Mouse (Mus musculus) ES-E14 (cell line): ENCODE results near the gene Asns. TPM values are rescaled to one million over a fixed set of nuclear protein-coding genes. Genes with fewer than 3 reads are reported as not detected.
"Not testable (repeated sequence)": the region's sequence is repeated elsewhere in the genome, so short reads cannot be mapped to it uniquely, and the experiment has no call there.

Experiments
- DNase-seq: peaks from one replicate; pipeline ENCODE4 v3.0.0-alpha.2; 2013; ENCODE audit warnings: low read depth, low spot score
- H3K27ac ChIP-seq: 2 replicates; pipeline ENCODE4 v1.5.1; 2012; ENCODE audit warnings: low read depth, mild to moderate bottlenecking, low read length, moderate library complexity, mixed read lengths; ENCODE audit not compliant: poor library complexity, insufficient read depth, severe bottlenecking
- H3K36me3 ChIP-seq: 2 replicates; pipeline ENCODE4 v1.6.1; 2012; ENCODE audit warnings: mild to moderate bottlenecking, low read length, moderate library complexity, mixed read lengths; ENCODE audit not compliant: control insufficient read depth, poor library complexity, insufficient read depth, severe bottlenecking
- H3K4me1 ChIP-seq, 2 experiments: fragments of 150-350 bp in 1 of 2; sonication (generic) in 1 of 2; 2 replicates each; pipeline ENCODE4 v1.6.1; 2012; ENCODE audit warnings: low read length in 2 of 2, mild to moderate bottlenecking in 1 of 2, mixed read lengths in 1 of 2; ENCODE audit not compliant: control insufficient read depth in 2 of 2, insufficient read depth in 2 of 2, poor library complexity in 1 of 2
- H3K4me3 ChIP-seq, 2 experiments: fragments of 150-350 bp in 1 of 2; sonication (generic) in 1 of 2; 2 replicates each; pipeline ENCODE4 v1.5.1; 2012; ENCODE audit warnings: low read length in 2 of 2, low read depth in 1 of 2, mild to moderate bottlenecking in 1 of 2, mixed read lengths in 1 of 2; ENCODE audit not compliant: insufficient read depth in 1 of 2, poor library complexity in 1 of 2, severe bottlenecking in 1 of 2
- H3K9ac ChIP-seq: 2 replicates; pipeline ENCODE4 v1.6.1; 2012; ENCODE audit warnings: low read depth, mild to moderate bottlenecking, low read length, mixed read lengths; ENCODE audit not compliant: poor library complexity, insufficient read depth, severe bottlenecking
- H3K9me3 ChIP-seq: fragments of 150-350 bp; sonication (generic); 2 replicates; pipeline ENCODE4 v1.6.1; 2012; ENCODE audit warnings: low read depth, mild to moderate bottlenecking, low read length; ENCODE audit not compliant: control insufficient read depth, insufficient read depth
- CHD2 ChIP-seq: IDR thresholded peaks from 2 replicates; pipeline ENCODE4 v1.6.1; 2014; ENCODE audit warnings: mild to moderate bottlenecking, low read depth, low read length, inconsistent platforms
- HCFC1 ChIP-seq: IDR thresholded peaks from 2 replicates; pipeline ENCODE4 v1.6.1; 2012; ENCODE audit warnings: low read length, inconsistent platforms, borderline replicate concordance; ENCODE audit not compliant: insufficient read depth
- MAFK ChIP-seq: IDR thresholded peaks from 2 replicates; pipeline ENCODE4 v1.6.1; 2014; ENCODE audit warnings: mild to moderate bottlenecking, low read depth, low read length, inconsistent platforms; ENCODE audit not compliant: insufficient read depth
- ZC3H11A ChIP-seq: IDR thresholded peaks from 2 replicates; pipeline ENCODE4 v1.6.1; 2012; ENCODE audit warnings: low read depth, mild to moderate bottlenecking, inconsistent platforms, low read length, borderline replicate concordance
- ZNF384 ChIP-seq: IDR thresholded peaks from 2 replicates; pipeline ENCODE4 v1.6.1; 2012; ENCODE audit warnings: low read depth, low read length, inconsistent platforms
- in situ Hi-C, 2 experiments: fragments of 600-800 bp; cut with MboI; formaldehyde crosslinking; loops; one replicate each; pipeline ENCODE4 v1.15.1; 2025; ENCODE audit warnings: low sequenced_read_pairs in 2 of 2, inconsistent platforms in 1 of 2; ENCODE audit not compliant: unreplicated experiment in 2 of 2
- total RNA-seq: library from RNA; depleted of rRNA; stranded (reverse); fragments of 300-350 nt; gene quantifications from 2 replicates; pipeline ENCODE4 v1.2.3, GENCODE M21; 2012

Gene Asns
- total RNA-seq, 1 experiment = 241 TPM

GRCm38 (mm10) chr6:7668332-7668731 lies 24.7 kb downstream of the Asns start:
- H3K27ac ChIP-seq = no peak overlapping the region
- no peak for DNase-seq

DNA sequence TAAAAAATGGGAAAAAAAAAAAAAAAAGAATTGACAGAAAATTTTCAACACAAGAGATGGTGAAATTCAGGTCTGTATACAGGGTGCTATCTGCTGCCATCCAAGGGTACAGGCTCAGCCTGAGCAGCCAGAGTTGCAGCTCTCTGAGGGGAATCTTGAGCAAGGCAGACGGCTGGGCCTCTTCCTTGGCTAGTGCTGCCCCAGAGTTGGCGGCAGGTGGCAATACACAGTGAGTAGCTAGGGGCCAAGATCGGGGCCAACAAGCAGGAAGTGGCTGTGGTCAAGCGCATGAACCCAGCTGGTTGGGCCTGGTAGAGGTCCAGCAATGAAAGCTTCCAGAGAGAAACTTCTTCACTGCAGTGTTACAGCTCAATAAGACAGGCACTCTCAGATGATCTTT lies 27.2 kb downstream of the Asns start:
- not testable (repeated sequence) for DNase-seq, H3K4me1 ChIP-seq, H3K9me3 ChIP-seq, H3K36me3 ChIP-seq, H3K27ac ChIP-seq, H3K9ac ChIP-seq, H3K4me3 ChIP-seq
- in situ Hi-C loops = loop anchor here (25.0 kb wide), 1 partner anchor 729 kb away; no protein-coding TSS in a partner anchor

More at GRCm38 (mm10) chr6:7668332-7668731, 24.7 kb downstream of the Asns start:
- no peaks in the 10 kb centered on the region; the same call in 1 of the 2 replicates for H3K36me3 ChIP-seq
- in situ Hi-C loops = loop anchor here (25.0 kb wide), 1 partner anchor 731 kb away; no protein-coding TSS in a partner anchor
- no peaks in the 10 kb centered on the region for H3K9me3 ChIP-seq
- no peak overlapping the region for H3K9ac ChIP-seq
- no peaks in the 10 kb centered on the region for H3K4me1 ChIP-seq
- TF ChIP-seq ZC3H11A = no peak
- TF ChIP-seq CHD2 = no peak
- no peak for TF ChIP-seq ZNF384
- TF ChIP-seq HCFC1 = no peak
- no peak for TF ChIP-seq MAFK
- H3K4me3 ChIP-seq = no peak overlapping the region

GRCm38 (mm10) chr6:7661455-7661854 lies 31.6 kb downstream of the Asns start:
- no peaks in the 10 kb centered on the region for H3K36me3 ChIP-seq
- TF ChIP-seq CHD2 (no peak), ZNF384 (no peak), HCFC1 (no peak), ZC3H11A (no peak), MAFK (no peak)
- H3K4me1 ChIP-seq = no peaks in the 10 kb centered on the region
- no peaks in the 10 kb centered on the region for H3K9me3 ChIP-seq
- DNase-seq = no peak
- H3K9ac ChIP-seq = no peak overlapping the region
- in situ Hi-C loops = loop anchor here (25.0 kb wide), 1 partner anchor 724 kb away; no protein-coding TSS in a partner anchor
- no peak overlapping the region for H3K27ac ChIP-seq
- no peak overlapping the region for H3K4me3 ChIP-seq

GRCm38 (mm10) chr6:7660377-7661080 lies 32.5 kb downstream of the Asns start:
- peak; percentile 40 for DNase-seq
- Histone ChIP-seq H3K9me3 (no peaks in the 10 kb centered on the region), H3K4me3 (no peak overlapping the region), H3K9ac (no peak overlapping the region), H3K27ac (no peak overlapping the region), H3K36me3 (no peaks in the 10 kb centered on the region), H3K4me1 (no peaks in the 10 kb centered on the region)
- in situ Hi-C loops = loop anchor here (25.0 kb wide), 1 partner anchor 723 kb away; no protein-coding TSS in a partner anchor
- no peak for TF ChIP-seq HCFC1
- TF ChIP-seq ZC3H11A = peak; percentile 68; the same call in 1 of the 2 replicates
- TF ChIP-seq ZNF384 = 0 out of 2 replicates have a peak, but pooled peaks have one; percentile 16

GRCm38 (mm10) chr6:7656601-7657000 lies 36.5 kb downstream of the Asns start:
- in situ Hi-C loops = loop anchor here (25.0 kb wide), 1 partner anchor 719 kb away; no protein-coding TSS in a partner anchor
- no peak for TF ChIP-seq MAFK
- TF ChIP-seq ZC3H11A = 0 out of 2 replicates have a peak, but pooled peaks have one; percentile 2
- Histone ChIP-seq H3K9ac (no peak overlapping the region), H3K27ac (no peak overlapping the region), H3K4me3 (no peak overlapping the region), H3K36me3 (no peaks in the 10 kb centered on the region), H3K4me1 (no peaks in the 10 kb centered on the region), H3K9me3 (no peaks in the 10 kb centered on the region)
- no peak for DNase-seq
